Mouse (Mus musculus) hindbrain, postnatal 0 days (tissue): ENCODE data around the gene Hist1h4f. TPM values are rescaled to one million over a fixed set of nuclear protein-coding genes. Genes with fewer than 3 reads are reported as not detected.
A peak's percentile ranks its signal among the peaks of the same experiment; 100 is the strongest.

ENCODE experiments used
- ATAC-seq: fragments of 200-750 bp; cut with Nextera tagmentation; 2 replicates; pipeline ENCODE4 v1.8.0; 2017; ENCODE audit warnings: mild to moderate bottlenecking, moderate TSS enrichment, moderate library complexity
- DNase-seq: peaks from one replicate; pipeline ENCODE4 v3.0.0-alpha.2; 2015; ENCODE audit warnings: low spot score
- H3K27ac ChIP-seq: fragments of 300-500 bp; sonication (generic); 2 replicates; pipeline ENCODE4 v1.5.1; 2014; ENCODE audit warnings: mild to moderate bottlenecking
- H3K27me3 ChIP-seq: fragments of 300-500 bp; sonication (generic); 2 replicates; pipeline ENCODE4 v1.6.1; 2014; ENCODE audit warnings: low read length, mixed read lengths; ENCODE audit not compliant: insufficient read depth
- H3K36me3 ChIP-seq: fragments of 300-500 bp; sonication (generic); 2 replicates; pipeline ENCODE4 v1.6.1; 2014; ENCODE audit warnings: low read length, mixed read lengths; ENCODE audit not compliant: insufficient read depth
- H3K4me1 ChIP-seq: fragments of 300-500 bp; sonication (generic); 2 replicates; pipeline ENCODE4 v1.6.1; 2014; ENCODE audit warnings: antibody characterized with exemption, low read length, mixed read lengths; ENCODE audit not compliant: insufficient read depth
- H3K4me2 ChIP-seq: fragments of 300-500 bp; sonication (generic); 2 replicates; pipeline ENCODE4 v1.6.1; 2014; ENCODE audit warnings: low read depth, mild to moderate bottlenecking, low read length, moderate library complexity, mixed read lengths
- H3K4me3 ChIP-seq: fragments of 300-500 bp; sonication (generic); 2 replicates; pipeline ENCODE4 v1.5.1; 2014; ENCODE audit warnings: low read length
- H3K9ac ChIP-seq: fragments of 300-500 bp; sonication (generic); replicated peaks from 2 replicates; pipeline ENCODE4 v1.6.1; 2014; ENCODE audit warnings: mild to moderate bottlenecking, low read length, moderate library complexity, mixed read lengths
- H3K9me3 ChIP-seq: fragments of 300-500 bp; sonication (generic); 2 replicates; pipeline ENCODE4 v1.6.1; 2016; ENCODE audit warnings: low read length, mixed read lengths
- CTCF ChIP-seq: IDR thresholded peaks from 2 replicates; pipeline ENCODE4 v1.5.1; 2016; ENCODE audit warnings: antibody characterized with exemption, control low read depth, low read depth
- WGBS: fragments of 180-500 bp; shearing (Covaris S2); extraction: QIAGEN DNeasy Blood & Tissue Kit; methylation state at CpG from one replicate; pipeline ENCODE4 v1.1.7; 2014; 5-methylcytosine and 5-hydroxymethylcytosine counted together
- polyA plus RNA-seq: library from polyadenylated mRNA; unstranded; fragments of >200 nt; fragmentation: Nextera tagmentation; extraction: Ambion mirVana; gene quantifications from 2 replicates; pipeline ENCODE4 v1.2.1, GENCODE M21; 2015
- total RNA-seq: library from RNA; depleted of rRNA; stranded (reverse); fragments of >200 nt; gene quantifications from 2 replicates; pipeline ENCODE4 v1.2.3, GENCODE M21; 2014

Hist1h4f gene
- total and polyA plus RNA-seq, 2 experiments from 2014 or later = 2,344 TPM; not detected in 1

DNA sequence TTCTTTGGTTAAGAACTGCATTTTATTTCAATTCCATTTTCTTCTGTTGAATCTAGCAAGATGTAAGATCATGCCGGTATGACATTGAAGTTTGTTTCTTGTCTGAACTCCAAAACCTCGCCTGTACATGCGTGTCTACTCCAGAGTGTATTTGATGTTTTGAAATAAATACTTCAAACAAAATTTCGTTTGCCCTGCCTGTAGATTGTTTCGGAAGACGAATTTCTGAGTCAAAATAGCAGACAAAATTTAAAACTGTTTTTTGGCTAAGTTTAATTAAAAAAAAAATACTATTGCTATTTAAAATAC is 33.2 kb downstream of the Hist1h4f start:
- under 1% methylated on average over 6 of the region's 6 CpGs for WGBS
- Histone ChIP-seq H3K4me3 (peak overlapping the region; percentile 52), H3K9ac (0 out of 2 replicates have a peak overlapping the region, but pooled peaks have one; percentile 30), H3K36me3 (no peaks in the 10 kb centered on the region), H3K27me3 (no peaks in the 10 kb centered on the region), H3K4me1 (no peaks in the 10 kb centered on the region), H3K9me3 (no peaks in the 10 kb centered on the region), H3K4me2 (peak overlapping the region; percentile 79), H3K27ac (no peak overlapping the region)
- TF ChIP-seq CTCF = no peak
- no peak for DNase-seq
- no peak for ATAC-seq

DNA sequence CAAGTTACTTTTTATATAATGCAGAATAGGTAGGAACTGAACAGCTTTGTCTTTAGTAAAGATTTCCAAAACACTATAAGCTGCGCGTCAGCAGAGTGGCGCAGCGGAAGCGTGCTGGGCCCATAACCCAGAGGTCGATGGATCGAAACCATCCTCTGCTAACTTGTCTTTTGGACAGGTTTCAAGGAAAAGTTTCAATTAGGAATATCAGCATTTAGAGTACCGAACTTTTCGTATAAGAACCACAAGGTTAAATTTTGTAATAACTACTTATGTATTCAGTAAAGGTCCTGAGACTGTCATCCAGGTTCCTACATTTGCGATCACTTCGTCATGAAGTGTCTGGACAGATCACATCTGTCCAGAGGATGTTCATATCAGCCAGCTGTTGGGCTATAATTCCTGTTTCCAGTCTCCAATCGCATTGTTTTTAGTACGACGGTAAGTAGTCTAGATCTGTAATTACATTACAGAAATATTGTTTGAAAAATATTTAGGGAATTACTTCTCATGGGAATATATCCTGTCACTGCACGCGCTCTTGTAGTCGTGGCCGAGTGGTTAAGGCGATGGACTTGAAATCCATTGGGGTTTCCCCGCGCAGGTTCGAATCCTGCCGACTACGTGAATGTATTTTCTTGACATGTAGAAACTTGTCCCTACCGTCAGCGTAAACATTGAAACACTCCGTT is 33.7 kb downstream of the Hist1h4f start:
- no peaks in the 10 kb centered on the region for H3K27me3 ChIP-seq
- ATAC-seq = peak; percentile 85
- under 1% methylated on average over 27 of the region's 27 CpGs for WGBS
- no peak overlapping the region for H3K27ac ChIP-seq
- peak; percentile 89 for DNase-seq
- 0 out of 2 replicates have a peak overlapping the region, but pooled peaks have one; percentile 30 for H3K9ac ChIP-seq
- no peaks in the 10 kb centered on the region for H3K9me3 ChIP-seq
- peak overlapping the region; percentile 79 for H3K4me2 ChIP-seq
- H3K4me1 ChIP-seq = no peaks in the 10 kb centered on the region
- peak overlapping the region; percentile 52 for H3K4me3 ChIP-seq
- TF ChIP-seq CTCF = no peak
- H3K36me3 ChIP-seq = no peaks in the 10 kb centered on the region

DNA sequence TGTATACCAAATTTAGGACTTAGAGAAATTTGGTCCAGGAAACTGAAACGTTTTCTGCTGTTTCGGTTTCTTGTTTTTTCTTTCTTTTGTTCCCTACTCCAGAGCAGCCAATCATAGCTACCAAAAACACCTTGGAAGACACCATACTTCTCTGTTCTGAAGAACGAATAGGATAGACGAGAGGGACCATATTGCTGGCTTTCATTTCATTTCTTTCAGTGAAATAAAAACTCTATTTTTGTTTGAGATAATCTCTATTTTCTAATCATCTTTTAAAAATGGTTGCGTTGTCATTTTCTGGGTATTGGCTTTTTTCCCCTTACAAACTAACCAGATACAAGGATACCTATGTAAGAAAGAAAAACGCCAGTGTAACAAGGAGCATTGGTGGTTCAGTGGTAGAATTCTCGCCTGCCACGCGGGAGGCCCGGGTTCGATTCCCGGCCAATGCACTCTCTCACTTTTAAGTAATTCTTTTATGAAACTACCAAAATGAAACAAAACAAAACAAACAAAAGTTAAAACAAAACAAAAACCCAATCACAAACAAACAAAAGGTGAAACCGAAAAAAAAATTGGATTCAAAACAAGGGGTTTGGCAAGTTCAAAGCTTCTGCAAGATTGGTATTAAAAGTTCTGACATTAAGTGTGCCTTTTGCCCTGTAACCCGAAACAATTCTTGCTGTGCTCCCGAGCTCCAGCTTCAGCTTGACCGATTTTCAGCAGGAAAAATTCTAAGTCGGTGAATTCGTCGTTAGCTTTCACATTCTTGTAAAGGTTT is 34.4 kb downstream of the Hist1h4f start:
- under 1% methylated on average over 19 of the region's 19 CpGs for WGBS
- H3K9ac ChIP-seq = no peak overlapping the region
- peak overlapping the region; percentile 79 for H3K4me2 ChIP-seq
- DNase-seq (peak; percentile 84), ATAC-seq (peak; percentile 75; the same call in 1 of the 2 replicates)
- H3K4me3 ChIP-seq = peak overlapping the region; percentile 52
- no peaks in the 10 kb centered on the region for H3K36me3 ChIP-seq
- no peak overlapping the region for H3K27ac ChIP-seq
- H3K9me3 ChIP-seq = no peaks in the 10 kb centered on the region
- TF ChIP-seq CTCF = no peak
- H3K4me1 ChIP-seq = no peaks in the 10 kb centered on the region
- no peaks in the 10 kb centered on the region for H3K27me3 ChIP-seq

DNA sequence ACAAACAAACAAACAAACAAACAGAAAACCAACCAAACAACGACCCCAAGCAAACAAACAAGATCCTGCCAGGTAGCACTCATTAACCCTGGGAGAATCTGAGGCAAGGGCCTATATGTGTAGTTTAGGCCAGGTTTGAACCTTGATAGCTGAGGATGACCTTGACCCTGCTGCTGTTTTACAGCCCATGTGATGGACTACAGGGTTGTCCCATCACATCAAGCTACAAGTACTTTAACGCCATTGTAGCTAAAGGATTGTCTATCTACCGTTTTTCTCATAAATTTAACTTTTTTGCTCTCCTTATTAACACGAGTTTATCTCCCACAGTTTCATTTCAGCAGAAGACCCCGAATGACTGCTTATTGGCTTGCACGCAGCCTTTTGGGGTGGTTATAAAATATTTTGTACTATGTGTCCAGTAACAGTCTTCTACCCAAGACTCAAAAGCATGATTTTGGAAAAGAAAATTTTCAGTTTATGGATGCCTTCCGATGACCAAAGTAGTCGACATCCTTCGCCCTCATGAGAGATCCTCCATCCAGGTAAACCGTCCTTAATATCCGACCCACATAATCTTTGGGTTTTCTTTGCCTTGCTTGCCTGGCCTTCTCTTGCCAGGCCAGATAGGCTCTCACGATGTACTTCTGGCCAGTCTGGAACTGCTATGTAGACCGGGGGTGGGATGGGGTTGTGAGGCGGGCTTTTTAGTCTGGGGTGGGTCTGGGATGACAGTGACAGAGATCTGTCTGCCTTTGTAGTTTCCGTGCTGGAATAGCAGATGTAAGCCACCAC is 35.4 kb downstream of the Hist1h4f start:
- TF ChIP-seq CTCF = no peak
- Histone ChIP-seq H3K4me2 (peak overlapping the region; percentile 79), H3K27ac (no peak overlapping the region), H3K4me3 (peak overlapping the region; percentile 52), H3K36me3 (no peaks in the 10 kb centered on the region), H3K4me1 (no peaks in the 10 kb centered on the region), H3K27me3 (no peaks in the 10 kb centered on the region), H3K9me3 (no peaks in the 10 kb centered on the region), H3K9ac (no peak overlapping the region; the same call in 1 of the 2 replicates)
- ATAC-seq (no peak), DNase-seq (no peak)
- WGBS = 51% methylated on average over 15 of the region's 15 CpGs

DNA sequence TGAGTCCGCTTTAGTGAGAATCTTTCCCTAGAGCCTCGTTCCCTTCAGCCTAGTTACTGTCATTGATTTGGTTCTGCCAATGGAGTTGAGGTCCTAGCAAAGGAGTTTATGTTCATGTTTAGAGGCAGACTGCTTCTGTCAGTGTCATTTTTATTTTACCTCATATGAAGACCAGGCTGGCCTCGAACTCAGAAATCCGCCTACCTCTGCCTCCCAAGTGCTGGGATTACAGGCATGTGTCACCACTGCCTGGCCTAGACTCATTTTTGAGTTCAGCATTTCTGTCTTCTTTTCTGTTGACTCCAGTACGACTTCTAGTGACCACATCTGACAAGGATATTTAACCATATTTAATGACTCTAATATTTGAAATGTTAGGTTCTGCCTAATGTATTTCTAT is 36.2 kb downstream of the Hist1h4f start:
- Histone ChIP-seq H3K9me3 (no peaks in the 10 kb centered on the region), H3K4me2 (no peak overlapping the region), H3K9ac (no peak overlapping the region), H3K36me3 (no peaks in the 10 kb centered on the region), H3K4me3 (no peak overlapping the region), H3K27me3 (no peaks in the 10 kb centered on the region), H3K27ac (no peak overlapping the region), H3K4me1 (no peaks in the 10 kb centered on the region)
- WGBS = 83% methylated on average over 5 of the region's 5 CpGs
- ATAC-seq (no peak), DNase-seq (no peak)
- TF ChIP-seq CTCF = no peak

DNA sequence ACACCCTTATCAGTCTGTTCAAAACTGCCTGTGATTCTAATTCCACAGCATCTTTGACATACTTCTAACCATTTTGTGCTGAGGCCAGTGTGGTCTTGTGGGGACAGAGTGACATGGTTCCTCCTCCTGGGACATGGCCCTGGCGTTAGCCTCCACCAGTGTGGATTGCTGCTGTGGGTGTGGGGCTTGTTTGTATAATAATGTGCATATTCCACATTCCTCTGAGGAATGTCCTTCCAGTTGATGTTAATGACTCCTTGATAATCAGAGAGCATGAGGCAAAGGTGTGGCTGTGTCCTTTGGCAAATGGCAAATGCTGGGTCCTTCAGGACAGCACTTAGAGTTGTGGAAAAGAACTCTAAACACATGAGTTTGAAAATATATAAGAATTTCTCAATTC is 37.9 kb downstream of the Hist1h4f start:
- Histone ChIP-seq H3K27ac (no peak overlapping the region), H3K36me3 (no peaks in the 10 kb centered on the region), H3K4me3 (no peak overlapping the region), H3K4me1 (no peaks in the 10 kb centered on the region), H3K9ac (no peak overlapping the region), H3K4me2 (no peak overlapping the region), H3K27me3 (no peaks in the 10 kb centered on the region), H3K9me3 (no peaks in the 10 kb centered on the region)
- ATAC-seq (no peak), DNase-seq (no peak)
- 87% methylated on average over 1 of the region's 1 CpGs for WGBS
- no peak for TF ChIP-seq CTCF
